Mouse (Mus musculus): ENCODE results near the gene Cryzl2.

GRCm38 (mm10) chr1:157526625-157527024, 68.2 kb downstream of the Cryzl2 start:
- TF ChIP-seq CTCF (IDR thresholded peaks at IDR 0.05) (no peak), EP300 (IDR thresholded peaks at IDR 0.05; ENCODE audit: insufficient read depth, low read depth, low read length) (no peak)
